ENCODE assay signal across 9 mouse cellular contexts in the genomic region with DNA sequence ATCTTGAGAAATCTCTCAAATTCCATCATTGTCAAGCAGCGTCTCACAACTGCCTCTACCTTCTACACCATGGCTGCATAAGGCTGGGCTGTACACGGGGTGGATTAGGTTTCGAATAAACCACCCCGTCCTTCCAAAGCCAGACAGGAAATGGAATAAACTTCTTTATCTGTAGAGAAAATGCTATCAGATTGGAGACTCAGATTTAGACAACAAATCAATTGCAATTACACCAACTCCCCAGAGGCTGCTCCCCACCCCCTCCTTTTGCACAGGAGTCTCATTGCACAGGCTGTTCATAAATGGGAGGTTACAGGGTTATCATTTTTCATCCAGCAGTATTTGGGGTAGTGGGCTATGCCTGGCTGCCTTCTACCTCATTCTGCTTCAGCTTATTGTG. TPM values are rescaled to one million over a fixed set of nuclear protein-coding genes. Genes with fewer than 3 reads are reported as not detected.
DNase-seq lines count a peak whose midpoint lies in the region; ATAC-seq and TF ChIP-seq lines count a peak whose summit lies in the region.
"Had no signal": no experiment of that assay in that cellular context is flagged by ENCODE, and none has a peak within 500 bp of the region (broad histone marks: within the 10 kb centered on the region; RNA-seq: fewer than 3 reads in every experiment).

No protein-coding gene starts in this region.

- intact Hi-C loops in heart, postnatal 25 days (cut with DNase I) = no loop called here

- H3K27ac ChIP-seq in heart, postnatal 0 days (ENCODE audit: low read depth) = peak overlapping the region; percentile 87; the same call in 1 of the 2 replicates
- peak overlapping the region; percentile 86; the same call in 1 of the 2 replicates for H3K27ac ChIP-seq in hindbrain, embryonic 13.5 days
- H3K27ac ChIP-seq in midbrain, embryonic 14.5 days (replicated peaks; ENCODE audit: low read depth, low read length) = no peak overlapping the region

- TF ChIP-seq EP300 in heart, postnatal 0 days (IDR thresholded peaks at IDR 0.05; ENCODE audit: low read depth) = no peak

- WGBS in heart, postnatal 0 days = 64% methylated on average over 4 of the region's 4 CpGs
- 65% methylated on average over 4 of the region's 4 CpGs for WGBS in hindbrain, embryonic 13.5 days
- 59% methylated on average over 4 of the region's 4 CpGs for WGBS in midbrain, embryonic 14.5 days

- TF ChIP-seq CTCF in heart, postnatal 0 days (IDR thresholded peaks at IDR 0.05; ENCODE audit: low read depth) = no peak

- H3K9me3 ChIP-seq in heart, postnatal 0 days (replicated peaks; ENCODE audit: control insufficient read depth, low read length) = no peaks in the 10 kb centered on the region
- H3K9me3 ChIP-seq in hindbrain, embryonic 13.5 days = no peaks in the 10 kb centered on the region
- H3K9me3 ChIP-seq in midbrain, embryonic 14.5 days (ENCODE audit: control insufficient read depth, low read length) = no peaks in the 10 kb centered on the region

- no peaks in the 10 kb centered on the region for H3K4me1 ChIP-seq in heart, postnatal 0 days (ENCODE audit: control insufficient read depth, insufficient read depth)
- H3K4me1 ChIP-seq in hindbrain, embryonic 13.5 days (replicated peaks) = peaks cover 44% of the 10 kb centered on the region
- peaks cover 8% of the 10 kb centered on the region; the same call in 1 of the 2 replicates for H3K4me1 ChIP-seq in midbrain, embryonic 14.5 days (ENCODE audit: control insufficient read depth, insufficient read depth, low read length)

- peak overlapping the region; percentile 69 for H3K4me3 ChIP-seq in heart, postnatal 0 days (ENCODE audit: low read depth, low read length)
- H3K4me3 ChIP-seq in hindbrain, embryonic 13.5 days = peak overlapping the region; percentile 61
- peak overlapping the region; percentile 55 for H3K4me3 ChIP-seq in midbrain, embryonic 14.5 days (replicated peaks; ENCODE audit: low read depth, low read length)

- H3K4me2 ChIP-seq in heart, postnatal 0 days (ENCODE audit: low read depth, low read length) = peak overlapping the region; percentile 74
- H3K4me2 ChIP-seq in hindbrain, embryonic 13.5 days = peak overlapping the region; percentile 59
- H3K4me2 ChIP-seq in midbrain, embryonic 14.5 days (ENCODE audit: low read length) = peak overlapping the region; percentile 58

- no peak for DNase-seq in heart, postnatal 0 days (ENCODE audit: low spot score)
- no peak for DNase-seq in heart, postnatal 25 days (ENCODE audit: low spot score)
- no peak for DNase-seq in midbrain, embryonic 14.5 days
- DNase-seq in adrenal gland, adult (ENCODE audit: inconsistent age in 2 of 2, low spot score in 1 of 2) = no peak
- no peak for DNase-seq in kidney, adult 18-20 months
- DNase-seq in spleen, postnatal 36 days (ENCODE audit: low spot score in 2 of 2) = no peak
- DNase-seq: lung, postnatal 36 days had no signal

- peak overlapping the region; percentile 74; the same call in 1 of the 2 replicates for H3K9ac ChIP-seq in heart, postnatal 0 days (replicated peaks; ENCODE audit: low read depth, low read length)
- peak overlapping the region; percentile 82 for H3K9ac ChIP-seq in hindbrain, embryonic 13.5 days
- H3K9ac ChIP-seq in midbrain, embryonic 14.5 days (replicated peaks; ENCODE audit: low read length) = peak overlapping the region; percentile 70; the same call in 1 of the 2 replicates

- no peaks in the 10 kb centered on the region for H3K36me3 ChIP-seq in heart, postnatal 0 days (replicated peaks; ENCODE audit: control insufficient read depth, insufficient read depth, low read length)
- no peaks in the 10 kb centered on the region for H3K36me3 ChIP-seq in hindbrain, embryonic 13.5 days
- no peaks in the 10 kb centered on the region for H3K36me3 ChIP-seq in midbrain, embryonic 14.5 days (ENCODE audit: control insufficient read depth, insufficient read depth, low read length)

- no peak for ATAC-seq in heart, postnatal 0 days (ENCODE audit: insufficient read depth, low read depth)
- peak; percentile 19 for ATAC-seq in activated CD4-positive, CD25-positive, alpha-beta regulatory T cell, adult 4 months
- ATAC-seq in hindbrain, embryonic 13.5 days (ENCODE audit: low FRiP score) = no peak
- ATAC-seq in midbrain, embryonic 14.5 days (ENCODE audit: low FRiP score, low TSS enrichment) = no peak

- no peaks in the 10 kb centered on the region for H3K27me3 ChIP-seq in heart, postnatal 0 days (ENCODE audit: control insufficient read depth, insufficient read depth, low read length)
- no peaks in the 10 kb centered on the region for H3K27me3 ChIP-seq in hindbrain, embryonic 13.5 days
- H3K27me3 ChIP-seq in midbrain, embryonic 14.5 days (ENCODE audit: control insufficient read depth, insufficient read depth, low read length) = no peaks in the 10 kb centered on the region

RNA-seq across cellular contexts. Expression of a gene that starts 3.7 kb away (rescaled TPM):
- total RNA-seq in heart, postnatal 0 days (2014; rRNA removed; ENCODE audit: low replicate concordance) = 53.1 and 73.5 TPM in 2 replicates
- 22.1 and 22.3 TPM in 2 replicates for polyA plus RNA-seq in heart, postnatal 0 days (2015; fragmentation: Nextera tagmentation; extraction: Ambion mirVana)
- total RNA-seq in heart, postnatal 25 days (2021) = 1 to 10 TPM; 4.6 to 5.4 TPM
- 100 to 1,000 TPM; 146 to 160 TPM for polyA plus RNA-seq in activated CD4-positive, CD25-positive, alpha-beta regulatory T cell, adult 4 months (2017; shearing (Covaris generic))
- 76.5 TPM in 2 replicates for polyA plus RNA-seq in hindbrain, embryonic 13.5 days (2015; fragmentation: Nextera tagmentation; extraction: Ambion mirVana)
- 62.2 and 76.7 TPM in 2 replicates for polyA plus RNA-seq in midbrain, embryonic 14.5 days (2014; fragmentation: Nextera tagmentation; extraction: Ambion mirVana)
